Mouse (Mus musculus): ENCODE data around the gene Atf1. TPM values are rescaled to one million over a fixed set of nuclear protein-coding genes. Genes with fewer than 3 reads are reported as not detected.
A peak's percentile ranks its signal among the peaks of the same experiment; 100 is the strongest.

The Atf1 gene
- 46.9 and 52.6 TPM in 2 replicates for polyA plus RNA-seq (2015; fragmentation: Nextera tagmentation; extraction: Ambion mirVana)

- H3K4me2 ChIP-seq: peak within 1 kb of the TSS; percentile 78
- peak within 1 kb of the TSS; percentile 100 for H3K9ac ChIP-seq
- H3K9me3 ChIP-seq: no peaks in the 10 kb centered on the region
- WGBS: under 1% methylated on average over 100 of the region's 133 CpGs
- no peaks in the 10 kb centered on the region for H3K27me3 ChIP-seq (replicated peaks)
- H3K36me3 ChIP-seq: no peaks in the 10 kb centered on the region
- peak within 1 kb of the TSS; percentile 100 for H3K27ac ChIP-seq
- peak within 1 kb of the TSS; percentile 86 for H3K4me3 ChIP-seq (replicated peaks)
- peaks cover 16% of the 10 kb centered on the region for H3K4me1 ChIP-seq
- ATAC-seq (ENCODE audit: insufficient read depth, low FRiP score, low read depth): peak; percentile 79
Observed at GRCm38 (mm10) chr15:100227663-100228534, at the start of gene Atf1. TSS of gene Atf1 (plus strand) at chr15:100227819.

GRCm38 (mm10) chr15:100178487-100178886 lies 49.1 kb upstream of the Atf1 start:
- no peaks in the 10 kb centered on the region for H3K9me3 ChIP-seq
- H3K4me1 ChIP-seq: no peaks in the 10 kb centered on the region
- no peak for ATAC-seq (ENCODE audit: insufficient read depth, low FRiP score, low read depth)
- H3K4me3 ChIP-seq (replicated peaks): no peak overlapping the region
- H3K27ac ChIP-seq: no peak overlapping the region
- no peaks in the 10 kb centered on the region for H3K27me3 ChIP-seq (replicated peaks)
- H3K4me2 ChIP-seq: no peak overlapping the region
- peaks cover 18% of the 10 kb centered on the region for H3K36me3 ChIP-seq
- WGBS: 47% methylated on average over 7 of the region's 7 CpGs
- no peak overlapping the region for H3K9ac ChIP-seq

DNA sequence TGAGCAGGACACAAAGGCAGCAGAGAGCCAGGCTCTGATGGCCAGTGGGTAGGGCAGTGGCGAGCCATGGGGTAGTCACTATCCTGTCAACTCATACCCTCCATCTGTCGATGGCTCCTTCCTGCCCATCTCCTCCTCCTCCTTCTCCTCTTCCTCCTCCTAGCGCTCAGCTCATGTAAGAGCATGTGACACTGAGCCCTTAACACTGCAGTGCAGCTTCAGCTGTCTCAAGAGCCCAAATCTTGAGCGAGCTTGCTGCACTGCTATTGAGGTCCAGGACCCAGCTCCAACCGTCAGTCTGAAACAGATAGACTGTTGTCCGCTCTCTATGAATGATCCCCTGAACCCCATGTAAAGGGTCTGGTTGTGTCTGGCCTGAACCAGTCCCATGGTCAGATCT lies 47.9 kb upstream of the Atf1 start:
- WGBS: 90% methylated on average over 6 of the region's 6 CpGs
- Histone ChIP-seq H3K9me3 (no peaks in the 10 kb centered on the region), H3K9ac (no peak overlapping the region), H3K4me1 (no peaks in the 10 kb centered on the region), H3K27ac (no peak overlapping the region), H3K36me3 (peaks cover 15% of the 10 kb centered on the region), H3K4me2 (no peak overlapping the region), H3K4me3 (replicated peaks) (no peak overlapping the region), H3K27me3 (replicated peaks) (no peaks in the 10 kb centered on the region)
- ATAC-seq (ENCODE audit: insufficient read depth, low FRiP score, low read depth): no peak

- peaks cover 10% of the 10 kb centered on the region for H3K36me3 ChIP-seq
- H3K27ac ChIP-seq: no peak overlapping the region
- no peak overlapping the region for H3K4me2 ChIP-seq
- H3K9me3 ChIP-seq: no peaks in the 10 kb centered on the region
- 87% methylated on average over 4 of the region's 4 CpGs for WGBS
- H3K9ac ChIP-seq: no peak overlapping the region
- no peak for ATAC-seq (ENCODE audit: insufficient read depth, low FRiP score, low read depth)
- H3K4me3 ChIP-seq (replicated peaks): no peak overlapping the region
- H3K27me3 ChIP-seq (replicated peaks): no peaks in the 10 kb centered on the region
- no peaks in the 10 kb centered on the region for H3K4me1 ChIP-seq
Observed at GRCm38 (mm10) chr15:100180221-100180620, 47.4 kb upstream of the Atf1 start.

DNA sequence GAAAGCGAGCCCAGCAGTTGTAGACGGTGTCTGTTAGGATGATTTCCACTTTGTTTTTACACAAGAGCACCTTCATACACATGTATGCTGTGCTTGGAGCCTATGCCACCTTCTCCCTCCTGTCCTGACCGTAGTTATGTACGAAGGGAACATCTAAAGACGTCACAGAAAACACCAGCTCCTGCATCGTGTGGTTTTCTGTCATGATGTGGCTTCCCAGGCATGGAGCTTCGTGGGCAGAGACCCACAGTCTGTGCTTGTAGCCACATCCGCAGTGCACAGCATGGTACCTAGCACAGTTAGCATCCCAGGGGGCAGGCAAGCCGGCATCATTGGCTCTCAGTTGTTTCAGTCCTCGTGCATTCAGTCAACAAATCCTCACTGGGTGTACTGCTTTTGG lies 45.8 kb upstream of the Atf1 start:
- Histone ChIP-seq H3K4me1 (no peaks in the 10 kb centered on the region), H3K27me3 (replicated peaks) (no peaks in the 10 kb centered on the region), H3K36me3 (peaks cover 12% of the 10 kb centered on the region; the same call in 1 of the 2 replicates), H3K4me3 (replicated peaks) (no peak overlapping the region), H3K9ac (no peak overlapping the region), H3K9me3 (no peaks in the 10 kb centered on the region), H3K27ac (no peak overlapping the region), H3K4me2 (no peak overlapping the region)
- 84% methylated on average over 10 of the region's 10 CpGs for WGBS
- ATAC-seq (ENCODE audit: insufficient read depth, low FRiP score, low read depth): no peak

DNA sequence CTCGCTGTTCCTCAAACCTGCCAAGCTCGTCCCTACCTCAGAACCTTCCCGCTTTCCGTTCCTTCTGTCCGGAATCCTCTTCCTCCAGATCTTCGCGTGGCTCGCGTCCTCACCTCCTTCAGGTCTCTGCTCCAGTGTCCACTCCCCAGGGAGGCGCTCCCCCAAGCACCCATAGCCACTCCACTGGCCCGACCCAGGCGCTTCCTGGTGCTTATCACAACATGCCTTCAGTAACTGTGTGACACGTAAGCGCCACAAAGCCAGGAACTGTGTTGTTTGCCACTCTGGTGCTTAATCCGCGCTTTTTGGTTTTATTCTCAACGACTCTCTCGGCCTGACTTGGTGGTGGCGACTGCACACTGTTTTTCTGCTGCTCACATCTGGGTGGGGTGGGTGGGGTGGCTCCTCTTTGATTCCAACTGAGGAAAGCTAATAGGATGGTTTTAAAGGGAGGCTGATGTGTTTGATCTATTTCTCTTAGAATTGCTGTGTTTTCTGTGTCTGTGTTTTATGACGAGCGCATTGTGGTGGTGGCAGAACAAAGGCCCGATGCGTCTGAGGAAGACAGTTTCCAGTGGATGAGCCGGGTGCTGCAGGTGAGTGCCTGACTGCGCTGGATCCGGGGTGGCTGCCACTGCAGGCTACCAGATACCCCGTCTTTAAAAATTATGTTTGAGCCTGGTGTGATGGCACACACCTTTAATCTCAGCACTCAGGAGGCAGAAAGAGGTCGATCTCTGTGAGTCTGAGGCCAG lies 44.9 kb upstream of the Atf1 start:
- no peaks in the 10 kb centered on the region for H3K27me3 ChIP-seq (replicated peaks)
- no peak overlapping the region for H3K4me2 ChIP-seq
- H3K4me1 ChIP-seq: no peaks in the 10 kb centered on the region
- no peak overlapping the region for H3K9ac ChIP-seq
- no peak for ATAC-seq (ENCODE audit: insufficient read depth, low FRiP score, low read depth)
- peaks cover 12% of the 10 kb centered on the region; the same call in 1 of the 2 replicates for H3K36me3 ChIP-seq
- WGBS: 85% methylated on average over 28 of the region's 28 CpGs
- H3K4me3 ChIP-seq (replicated peaks): no peak overlapping the region
- H3K27ac ChIP-seq: no peak overlapping the region
- no peaks in the 10 kb centered on the region for H3K9me3 ChIP-seq

GRCm38 (mm10) chr15:100183510-100183909 lies 44.1 kb upstream of the Atf1 start:
- no peak overlapping the region for H3K4me3 ChIP-seq (replicated peaks)
- 81% methylated on average over 10 of the region's 10 CpGs for WGBS
- no peaks in the 10 kb centered on the region for H3K9me3 ChIP-seq
- H3K4me1 ChIP-seq: no peaks in the 10 kb centered on the region
- ATAC-seq (ENCODE audit: insufficient read depth, low FRiP score, low read depth): peak; percentile 58; the same call in 1 of the 2 replicates
- no peak overlapping the region for H3K4me2 ChIP-seq
- no peaks in the 10 kb centered on the region for H3K27me3 ChIP-seq (replicated peaks)
- peaks cover 14% of the 10 kb centered on the region; the same call in 1 of the 2 replicates for H3K36me3 ChIP-seq
- H3K9ac ChIP-seq: no peak overlapping the region
- H3K27ac ChIP-seq: no peak overlapping the region

- Histone ChIP-seq H3K9me3 (no peaks in the 10 kb centered on the region), H3K27me3 (replicated peaks) (no peaks in the 10 kb centered on the region), H3K4me3 (replicated peaks) (no peak overlapping the region), H3K36me3 (peaks cover 14% of the 10 kb centered on the region; the same call in 1 of the 2 replicates), H3K4me1 (peaks cover 6% of the 10 kb centered on the region; the same call in 1 of the 2 replicates), H3K27ac (no peak overlapping the region), H3K4me2 (no peak overlapping the region), H3K9ac (no peak overlapping the region)
- 79% methylated on average over 5 of the region's 5 CpGs for WGBS
- no peak for ATAC-seq (ENCODE audit: insufficient read depth, low FRiP score, low read depth)
Observed at GRCm38 (mm10) chr15:100184821-100185496, 42.7 kb upstream of the Atf1 start.

DNA sequence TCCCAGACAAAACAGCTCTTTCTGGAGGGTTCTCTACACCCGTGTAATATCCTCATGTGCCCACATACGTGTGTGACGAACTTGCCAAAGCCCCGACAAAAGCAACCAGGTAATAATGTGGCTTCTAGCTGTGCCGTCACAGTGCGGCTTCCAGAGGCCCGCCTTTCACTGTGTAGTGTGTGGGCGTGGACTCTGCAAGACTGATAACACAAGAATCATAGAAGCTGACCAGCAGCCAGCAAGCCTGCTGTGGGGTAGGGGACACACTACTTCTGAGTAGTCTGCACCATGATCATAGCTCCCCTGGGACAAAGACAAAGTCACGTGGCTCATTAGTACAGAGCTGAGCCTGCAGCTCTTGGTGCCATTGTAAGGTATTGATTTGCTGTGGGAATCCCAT lies 41.4 kb upstream of the Atf1 start:
- Histone ChIP-seq H3K27ac (no peak overlapping the region), H3K36me3 (peaks cover 19% of the 10 kb centered on the region; the same call in 1 of the 2 replicates), H3K9ac (no peak overlapping the region), H3K9me3 (no peaks in the 10 kb centered on the region), H3K27me3 (replicated peaks) (no peaks in the 10 kb centered on the region), H3K4me3 (replicated peaks) (no peak overlapping the region), H3K4me1 (peaks cover 6% of the 10 kb centered on the region; the same call in 1 of the 2 replicates), H3K4me2 (no peak overlapping the region)
- ATAC-seq (ENCODE audit: insufficient read depth, low FRiP score, low read depth): no peak
- WGBS: 80% methylated on average over 9 of the region's 9 CpGs

DNA sequence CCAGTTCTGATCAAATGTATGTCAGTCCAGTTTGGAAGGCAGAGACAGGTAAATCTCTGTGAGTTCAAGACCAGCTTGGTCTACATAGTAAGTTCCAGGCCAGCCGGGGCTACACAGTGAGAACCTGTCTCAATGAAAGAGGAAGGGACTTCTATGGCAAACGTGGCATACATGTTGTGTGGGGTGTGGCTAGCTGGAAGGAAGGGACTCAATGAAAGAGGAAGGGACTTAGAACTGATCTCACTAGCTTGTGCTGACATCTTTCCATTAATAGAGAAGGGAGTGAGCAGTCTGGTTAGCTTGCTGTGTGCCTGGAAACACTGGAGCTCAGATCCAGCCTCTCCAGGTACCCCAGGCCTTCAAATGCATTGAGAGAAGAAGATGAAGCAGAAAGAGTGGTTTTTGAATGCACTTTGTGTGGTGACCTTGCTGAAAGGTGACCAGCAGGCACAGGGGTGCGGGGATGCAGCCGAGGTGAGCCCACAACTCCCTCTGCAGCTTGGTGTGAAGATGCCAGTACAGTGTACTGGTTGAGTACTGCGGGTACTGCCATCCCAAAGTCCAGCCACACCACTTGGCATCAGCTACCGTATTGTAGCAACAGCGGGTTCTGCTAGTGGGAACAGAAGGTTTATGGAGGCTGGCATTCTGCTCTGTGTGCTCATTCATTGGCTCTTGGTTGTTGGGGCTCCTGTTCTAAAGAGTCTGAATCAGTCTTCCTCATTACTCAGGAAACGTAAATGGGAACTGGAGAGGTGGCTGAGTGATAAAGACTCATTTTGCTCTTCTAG lies 40.5 kb upstream of the Atf1 start:
- Histone ChIP-seq H3K27me3 (replicated peaks) (no peaks in the 10 kb centered on the region), H3K27ac (no peak overlapping the region), H3K4me1 (peaks cover 6% of the 10 kb centered on the region; the same call in 1 of the 2 replicates), H3K36me3 (peaks cover 24% of the 10 kb centered on the region; the same call in 1 of the 2 replicates), H3K9ac (no peak overlapping the region), H3K9me3 (no peaks in the 10 kb centered on the region), H3K4me3 (replicated peaks) (no peak overlapping the region), H3K4me2 (no peak overlapping the region)
- 90% methylated on average over 8 of the region's 8 CpGs for WGBS
- no peak for ATAC-seq (ENCODE audit: insufficient read depth, low FRiP score, low read depth)

DNA sequence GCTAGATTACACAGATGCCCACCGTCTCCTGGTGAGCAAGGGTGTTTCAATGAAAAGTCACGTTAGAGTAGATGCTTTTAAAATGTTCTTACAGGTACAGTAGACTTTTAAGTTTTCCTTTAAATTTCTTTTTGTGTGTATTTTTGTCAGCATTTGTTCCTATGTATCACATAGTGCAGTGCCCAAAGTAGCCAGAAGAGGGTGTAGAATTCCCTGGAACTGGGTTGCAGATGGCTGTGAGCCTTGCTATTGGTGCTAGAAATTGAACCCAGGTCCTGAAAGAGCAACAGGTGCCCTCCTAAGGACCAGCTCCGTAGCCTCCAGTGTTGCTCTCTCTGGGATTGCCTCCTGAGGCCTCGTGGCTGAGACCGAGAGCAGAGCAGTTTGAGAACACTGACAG lies 39.1 kb upstream of the Atf1 start:
- Histone ChIP-seq H3K9me3 (no peaks in the 10 kb centered on the region), H3K36me3 (peaks cover 29% of the 10 kb centered on the region), H3K9ac (no peak overlapping the region), H3K27me3 (replicated peaks) (no peaks in the 10 kb centered on the region), H3K4me2 (no peak overlapping the region), H3K4me3 (replicated peaks) (no peak overlapping the region), H3K27ac (peak overlapping the region; percentile 42), H3K4me1 (peaks cover 6% of the 10 kb centered on the region; the same call in 1 of the 2 replicates)
- 62% methylated on average over 5 of the region's 5 CpGs for WGBS
- ATAC-seq (ENCODE audit: insufficient read depth, low FRiP score, low read depth): no peak

Data from stomach, embryonic 15.5 days (tissue).